Mouse (Mus musculus): Measurements from ENCODE around the gene Raet1d. TPM values are rescaled to one million over a fixed set of nuclear protein-coding genes. Genes with fewer than 3 reads are reported as not detected.

The Raet1d gene
- polyA plus RNA-seq (2012; rRNA removed; ENCODE audit: low replicate concordance) = 0.37 TPM in 1 of 2 replicates, not detected in the other

DNA sequence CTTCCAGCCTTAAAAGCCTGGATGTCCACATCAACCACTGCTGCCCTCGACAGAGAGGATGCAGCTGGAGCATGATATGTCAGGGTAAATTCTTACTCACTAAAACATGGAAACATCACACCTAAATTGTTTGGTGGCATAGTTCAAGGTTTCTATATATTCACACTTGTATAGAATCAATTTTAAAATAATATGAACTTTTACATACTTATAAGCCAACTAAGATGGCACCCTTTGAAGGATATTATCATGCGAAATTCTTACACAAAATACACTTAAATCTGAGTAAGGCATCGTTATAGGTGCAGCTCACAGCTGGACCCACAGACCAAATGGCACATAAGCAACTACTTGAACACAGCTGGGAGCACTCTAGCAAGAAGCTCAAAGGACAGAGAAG lies at the start of gene Raet1d:
TSS of gene Raet1d (plus strand) at position 301 of the 400 bp plus-strand sequence.

Other genes starting within 250 kb of the Raet1d start
- 2.2 and 2.5 TPM in 2 replicates for gene E030030I06Rik, start 211.3 kb upstream of the Raet1d start, polyA plus RNA-seq (2012; rRNA removed; ENCODE audit: low replicate concordance)
- 0.26 and 1.3 TPM in 2 replicates for gene Raet1e, start 202.0 kb upstream of the Raet1d start, polyA plus RNA-seq (2012; rRNA removed; ENCODE audit: low replicate concordance)
- gene H60b, start 202.0 kb upstream of the Raet1d start, polyA plus RNA-seq (2012; rRNA removed; ENCODE audit: low replicate concordance) = not detected in 2 replicates